Mouse (Mus musculus) splenic B cell, adult 2 months (primary cell): ENCODE measurements around the gene Ccnd2.

Source experiments
- DNase-seq: peaks from one replicate; pipeline ENCODE4 v3.0.0-alpha.2; 2011; ENCODE audit warnings: low read depth, low spot score
- H3K27me3 ChIP-seq: 2 replicates; pipeline ENCODE4 v1.6.1; 2012; ENCODE audit warnings: mild to moderate bottlenecking, low read length, moderate library complexity, mixed read lengths; ENCODE audit not compliant: control insufficient read depth, poor library complexity, insufficient read depth, severe bottlenecking
- H3K36me3 ChIP-seq: 2 replicates; pipeline ENCODE4 v1.6.1; 2012; ENCODE audit warnings: mild to moderate bottlenecking, low read length, moderate library complexity, mixed read lengths; ENCODE audit not compliant: control insufficient read depth, poor library complexity, insufficient read depth, severe bottlenecking

Ccnd2 gene

GRCm38 (mm10) chr6:127152106-127152951 lies at the start of gene Ccnd2:
Gene Ccnd2, minus strand, starts transcription at chr6:127152193.
- peaks cover 5% of the 10 kb centered on the region; the same call in 1 of the 2 replicates for H3K27me3 ChIP-seq
- peak; percentile 80 for DNase-seq
- no peaks in the 10 kb centered on the region; the same call in 1 of the 2 replicates for H3K36me3 ChIP-seq

- Histone ChIP-seq H3K27me3 (no peaks in the 10 kb centered on the region), H3K36me3 (no peaks in the 10 kb centered on the region)
- no peak for DNase-seq
Measured at GRCm38 (mm10) chr6:127196985-127197384, 45.0 kb upstream of the Ccnd2 start.

- no peaks in the 10 kb centered on the region for H3K27me3 ChIP-seq
- no peak for DNase-seq
- H3K36me3 ChIP-seq: no peaks in the 10 kb centered on the region
Measured at GRCm38 (mm10) chr6:127181296-127181695, 29.3 kb upstream of the Ccnd2 start.

GRCm38 (mm10) chr6:127179056-127179759 lies 27.2 kb upstream of the Ccnd2 start:
- H3K36me3 ChIP-seq: no peaks in the 10 kb centered on the region
- no peaks in the 10 kb centered on the region for H3K27me3 ChIP-seq
- no peak for DNase-seq

- DNase-seq: peak; percentile 9
- no peaks in the 10 kb centered on the region for H3K27me3 ChIP-seq
- H3K36me3 ChIP-seq: no peaks in the 10 kb centered on the region
Measured at GRCm38 (mm10) chr6:127177962-127178361, 26.0 kb upstream of the Ccnd2 start.

- Histone ChIP-seq H3K27me3 (no peaks in the 10 kb centered on the region), H3K36me3 (no peaks in the 10 kb centered on the region)
- DNase-seq: no peak
Measured at GRCm38 (mm10) chr6:127177441-127177840, 25.4 kb upstream of the Ccnd2 start.

- Histone ChIP-seq H3K27me3 (no peaks in the 10 kb centered on the region), H3K36me3 (no peaks in the 10 kb centered on the region)
- no peak for DNase-seq
Measured at GRCm38 (mm10) chr6:127172461-127172860, 20.5 kb upstream of the Ccnd2 start.

- DNase-seq: no peak
- H3K36me3 ChIP-seq: no peaks in the 10 kb centered on the region
- H3K27me3 ChIP-seq: no peaks in the 10 kb centered on the region
Measured at GRCm38 (mm10) chr6:127170734-127171133, 18.7 kb upstream of the Ccnd2 start.

GRCm38 (mm10) chr6:127165663-127166062 lies 13.7 kb upstream of the Ccnd2 start:
- no peak for DNase-seq
- H3K36me3 ChIP-seq: no peaks in the 10 kb centered on the region
- H3K27me3 ChIP-seq: no peaks in the 10 kb centered on the region

- H3K36me3 ChIP-seq: no peaks in the 10 kb centered on the region
- peak; percentile 80 for DNase-seq
- no peaks in the 10 kb centered on the region for H3K27me3 ChIP-seq
Measured at GRCm38 (mm10) chr6:127162842-127163241, 10.8 kb upstream of the Ccnd2 start.

GRCm38 (mm10) chr6:127157321-127157720 lies 5.3 kb upstream of the Ccnd2 start:
- DNase-seq: peak; percentile 37
- peaks cover 4% of the 10 kb centered on the region; the same call in 1 of the 2 replicates for H3K27me3 ChIP-seq
- H3K36me3 ChIP-seq: no peaks in the 10 kb centered on the region; the same call in 1 of the 2 replicates

GRCm38 (mm10) chr6:127155468-127155867 lies 3.5 kb upstream of the Ccnd2 start:
- H3K36me3 ChIP-seq: no peaks in the 10 kb centered on the region; the same call in 1 of the 2 replicates
- H3K27me3 ChIP-seq: peaks cover 5% of the 10 kb centered on the region; the same call in 1 of the 2 replicates
- peak; percentile 71 for DNase-seq

- Histone ChIP-seq H3K27me3 (peaks cover 5% of the 10 kb centered on the region; the same call in 1 of the 2 replicates), H3K36me3 (no peaks in the 10 kb centered on the region; the same call in 1 of the 2 replicates)
- DNase-seq: peak; percentile 68
Measured at GRCm38 (mm10) chr6:127154708-127155268, 2.8 kb upstream of the Ccnd2 start.

GRCm38 (mm10) chr6:127153972-127154707 lies 2.1 kb upstream of the Ccnd2 start:
- peak; percentile 23 for DNase-seq
- Histone ChIP-seq H3K27me3 (peaks cover 5% of the 10 kb centered on the region; the same call in 1 of the 2 replicates), H3K36me3 (no peaks in the 10 kb centered on the region; the same call in 1 of the 2 replicates)
